Mouse (Mus musculus): Measurements from ENCODE around the gene Gmppa. TPM values are rescaled to one million over a fixed set of nuclear protein-coding genes. Genes with fewer than 3 reads are reported as not detected.

The Gmppa gene
- polyA plus RNA-seq, 1 experiment = 12.7 TPM

DNA sequence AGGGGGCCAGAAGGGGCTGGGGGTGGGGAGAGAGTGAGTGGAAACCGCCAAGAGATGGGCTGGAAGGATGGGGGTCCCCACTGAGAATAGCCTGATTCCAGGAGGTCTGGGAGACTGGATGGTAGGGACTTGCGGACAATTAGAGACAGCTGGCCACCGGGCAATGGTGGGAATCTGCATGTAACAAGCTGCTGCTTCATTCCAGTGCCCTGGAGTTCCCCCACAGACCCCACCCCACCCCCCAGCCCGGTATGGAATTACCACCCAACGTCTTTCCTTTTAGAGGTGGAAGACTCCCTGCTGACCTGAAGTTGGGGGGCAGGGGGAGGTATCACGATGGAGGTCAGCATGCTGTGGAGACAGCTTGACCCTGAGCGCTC is 12.3 kb downstream of the Gmppa start:
- H3K36me3 ChIP-seq (ENCODE audit: control insufficient read depth) = peaks cover 3% of the 10 kb centered on the region
- no peak overlapping the region for H3K4me3 ChIP-seq (replicated peaks)
- no peaks in the 10 kb centered on the region; the same call in 1 of the 2 replicates for H3K9me3 ChIP-seq (ENCODE audit: control insufficient read depth, low read length)
- TF ChIP-seq TAL1 (IDR thresholded peaks at IDR 0.05; ENCODE audit: low read length) (no peak), GATA1 (IDR thresholded peaks at IDR 0.05; ENCODE audit: low read length) (no peak)
- H3K27me3 ChIP-seq (ENCODE audit: control insufficient read depth) = peaks cover 77% of the 10 kb centered on the region
- peaks cover 78% of the 10 kb centered on the region for H3K4me1 ChIP-seq (ENCODE audit: control insufficient read depth)

- Histone ChIP-seq H3K36me3 (ENCODE audit: control insufficient read depth) (no peaks in the 10 kb centered on the region), H3K9me3 (ENCODE audit: control insufficient read depth, low read length) (no peaks in the 10 kb centered on the region; the same call in 1 of the 2 replicates), H3K27me3 (ENCODE audit: control insufficient read depth) (peaks cover 86% of the 10 kb centered on the region), H3K4me3 (replicated peaks) (no peak overlapping the region), H3K4me1 (ENCODE audit: control insufficient read depth) (peaks cover 72% of the 10 kb centered on the region)
- TF ChIP-seq GATA1 (IDR thresholded peaks at IDR 0.05; ENCODE audit: low read length) (no peak), TAL1 (IDR thresholded peaks at IDR 0.05; ENCODE audit: low read length) (no peak)
Measured at GRCm38 (mm10) chr1:75448937-75449336, 13.2 kb downstream of the Gmppa start.

GRCm38 (mm10) chr1:75449377-75450135 is 13.8 kb downstream of the Gmppa start:
- no peak for TF ChIP-seq TAL1 (IDR thresholded peaks at IDR 0.05; ENCODE audit: low read length)
- TF ChIP-seq GATA1 (IDR thresholded peaks at IDR 0.05; ENCODE audit: low read length) = no peak
- no peaks in the 10 kb centered on the region for H3K36me3 ChIP-seq (ENCODE audit: control insufficient read depth)
- H3K4me3 ChIP-seq (replicated peaks) = no peak overlapping the region
- peaks cover 67% of the 10 kb centered on the region for H3K4me1 ChIP-seq (ENCODE audit: control insufficient read depth)
- no peaks in the 10 kb centered on the region; the same call in 1 of the 2 replicates for H3K9me3 ChIP-seq (ENCODE audit: control insufficient read depth, low read length)
- H3K27me3 ChIP-seq (ENCODE audit: control insufficient read depth) = peaks cover 92% of the 10 kb centered on the region

GRCm38 (mm10) chr1:75450314-75451005 is 14.7 kb downstream of the Gmppa start, which contains the start of gene Asic4:
Gene Asic4 (plus strand): TSS chr1:75450436.
- Histone ChIP-seq H3K4me1 (ENCODE audit: control insufficient read depth) (peaks cover 58% of the 10 kb centered on the region), H3K36me3 (ENCODE audit: control insufficient read depth) (no peaks in the 10 kb centered on the region), H3K9me3 (ENCODE audit: control insufficient read depth, low read length) (no peaks in the 10 kb centered on the region; the same call in 1 of the 2 replicates), H3K4me3 (replicated peaks) (peak within 1 kb of the TSS; percentile 36), H3K27me3 (ENCODE audit: control insufficient read depth) (peaks cover 98% of the 10 kb centered on the region)
- peak; percentile 18; the same call in 1 of the 2 replicates for TF ChIP-seq GATA1 (IDR thresholded peaks at IDR 0.05; ENCODE audit: low read length)
- peak; percentile 74 for TF ChIP-seq TAL1 (IDR thresholded peaks at IDR 0.05; ENCODE audit: low read length)

GRCm38 (mm10) chr1:75451900-75452299 is 16.2 kb downstream of the Gmppa start:
- TF ChIP-seq TAL1 (IDR thresholded peaks at IDR 0.05; ENCODE audit: low read length) = no peak
- TF ChIP-seq GATA1 (IDR thresholded peaks at IDR 0.05; ENCODE audit: low read length) = no peak
- Histone ChIP-seq H3K4me3 (replicated peaks) (no peak overlapping the region), H3K27me3 (ENCODE audit: control insufficient read depth) (peaks cover 100% of the 10 kb centered on the region), H3K9me3 (ENCODE audit: control insufficient read depth, low read length) (no peaks in the 10 kb centered on the region; the same call in 1 of the 2 replicates), H3K36me3 (ENCODE audit: control insufficient read depth) (no peaks in the 10 kb centered on the region), H3K4me1 (ENCODE audit: control insufficient read depth) (peaks cover 47% of the 10 kb centered on the region)

GRCm38 (mm10) chr1:75455433-75455832 is 19.7 kb downstream of the Gmppa start:
- H3K36me3 ChIP-seq (ENCODE audit: control insufficient read depth) = no peaks in the 10 kb centered on the region
- H3K9me3 ChIP-seq (ENCODE audit: control insufficient read depth, low read length) = no peaks in the 10 kb centered on the region; the same call in 1 of the 2 replicates
- peaks cover 36% of the 10 kb centered on the region for H3K4me1 ChIP-seq (ENCODE audit: control insufficient read depth)
- TF ChIP-seq GATA1 (IDR thresholded peaks at IDR 0.05; ENCODE audit: low read length) (no peak), TAL1 (IDR thresholded peaks at IDR 0.05; ENCODE audit: low read length) (no peak)
- H3K27me3 ChIP-seq (ENCODE audit: control insufficient read depth) = peaks cover 99% of the 10 kb centered on the region
- no peak overlapping the region for H3K4me3 ChIP-seq (replicated peaks)

- no peaks in the 10 kb centered on the region for H3K36me3 ChIP-seq (ENCODE audit: control insufficient read depth)
- no peak for TF ChIP-seq TAL1 (IDR thresholded peaks at IDR 0.05; ENCODE audit: low read length)
- TF ChIP-seq GATA1 (IDR thresholded peaks at IDR 0.05; ENCODE audit: low read length) = no peak
- no peak overlapping the region for H3K4me3 ChIP-seq (replicated peaks)
- H3K4me1 ChIP-seq (ENCODE audit: control insufficient read depth) = peaks cover 31% of the 10 kb centered on the region
- H3K27me3 ChIP-seq (ENCODE audit: control insufficient read depth) = peaks cover 98% of the 10 kb centered on the region
- no peaks in the 10 kb centered on the region; the same call in 1 of the 2 replicates for H3K9me3 ChIP-seq (ENCODE audit: control insufficient read depth, low read length)
Measured at GRCm38 (mm10) chr1:75455948-75456347, 20.2 kb downstream of the Gmppa start.

DNA sequence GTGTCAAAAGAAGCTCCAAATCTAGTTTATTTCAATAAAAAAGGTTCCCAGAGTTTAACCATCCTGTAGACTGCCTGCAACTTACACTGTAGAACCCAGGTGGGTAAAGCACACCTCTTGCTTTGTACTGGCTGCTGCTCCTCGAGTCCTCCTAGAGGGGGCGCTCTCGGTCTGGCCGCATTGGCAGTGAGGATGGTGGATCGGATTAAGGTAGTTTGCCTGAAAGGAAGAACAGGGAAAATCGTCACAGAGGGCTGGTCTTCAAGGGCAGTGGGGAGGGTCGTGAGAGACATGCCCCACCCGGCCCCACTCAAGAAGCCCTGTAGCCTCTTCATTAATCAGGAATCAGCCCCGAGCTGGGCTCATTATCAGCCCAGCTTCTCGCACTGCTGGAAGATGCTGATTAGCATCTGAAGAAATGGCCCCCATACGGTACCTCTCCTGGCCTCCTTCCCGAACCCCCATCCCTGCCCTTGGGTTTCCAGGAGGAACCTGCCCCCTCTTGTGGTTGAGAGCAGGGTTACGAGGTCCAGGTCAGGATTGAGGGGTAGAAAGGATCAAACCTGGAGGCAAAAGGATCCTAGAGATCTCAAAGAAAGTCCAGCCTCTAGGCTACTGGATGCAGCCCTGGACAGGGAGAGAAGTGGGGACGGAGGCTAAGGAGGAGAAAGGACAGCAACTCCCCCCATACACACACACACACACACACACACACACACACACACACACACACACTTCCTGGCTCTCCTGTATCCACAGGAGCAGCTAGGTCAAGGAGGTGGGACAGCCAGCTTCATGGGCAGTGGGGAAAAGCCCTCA is 21.2 kb downstream of the Gmppa start:
- TF ChIP-seq GATA1 (IDR thresholded peaks at IDR 0.05; ENCODE audit: low read length) = no peak
- TF ChIP-seq TAL1 (IDR thresholded peaks at IDR 0.05; ENCODE audit: low read length) = no peak
- H3K4me1 ChIP-seq (ENCODE audit: control insufficient read depth) = peaks cover 33% of the 10 kb centered on the region
- H3K4me3 ChIP-seq (replicated peaks) = no peak overlapping the region
- H3K27me3 ChIP-seq (ENCODE audit: control insufficient read depth) = peaks cover 95% of the 10 kb centered on the region
- H3K36me3 ChIP-seq (ENCODE audit: control insufficient read depth) = no peaks in the 10 kb centered on the region; the same call in 1 of the 2 replicates
- H3K9me3 ChIP-seq (ENCODE audit: control insufficient read depth, low read length) = peaks cover 3% of the 10 kb centered on the region; the same call in 1 of the 2 replicates
